Mouse (Mus musculus) lung, postnatal 0 days (tissue): ENCODE results near the gene Hsd17b1.

Experiments used
- CTCF ChIP-seq: IDR thresholded peaks from 2 replicates; pipeline ENCODE4 v1.5.1; 2016; ENCODE audit warnings: antibody characterized with exemption, mild to moderate bottlenecking
- EP300 ChIP-seq: IDR thresholded peaks from 2 replicates; pipeline ENCODE4 v1.6.1; 2016; ENCODE audit warnings: antibody characterized with exemption, mild to moderate bottlenecking, control low read depth

DNA sequence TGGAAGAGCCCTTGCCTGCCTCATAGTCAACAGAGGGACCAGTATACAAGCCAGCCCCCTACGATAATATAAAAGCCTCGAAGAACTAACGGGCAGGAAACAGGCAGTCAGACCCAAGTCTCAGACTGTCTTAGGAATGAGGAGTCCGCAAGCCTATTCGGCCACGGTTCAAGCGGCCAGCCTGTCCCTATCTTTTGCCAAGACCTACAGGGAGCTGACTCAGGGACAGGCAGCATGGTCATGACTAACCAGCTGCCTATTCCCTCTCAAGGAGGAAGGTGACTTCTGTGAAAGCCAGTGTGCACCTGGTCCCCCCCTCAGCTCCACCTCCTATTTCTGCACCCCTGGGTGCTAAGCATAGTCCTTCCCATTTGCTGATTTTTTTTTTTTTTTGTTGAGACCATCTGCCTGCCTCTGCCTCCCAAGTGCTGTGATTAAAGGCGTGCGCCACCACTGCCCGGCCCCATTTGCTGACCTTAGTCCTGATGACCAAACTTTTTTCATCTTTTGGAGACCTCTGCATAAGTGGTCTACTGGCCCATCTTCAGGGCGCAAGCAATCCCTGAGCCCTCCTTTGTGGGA is 50.9 kb downstream of the Hsd17b1 start:
- TF ChIP-seq EP300 (no peak), CTCF (no peak)
